Mouse (Mus musculus): ENCODE results near the gene Serpina3m. TPM values are rescaled to one million over a fixed set of nuclear protein-coding genes. Genes with fewer than 3 reads are reported as not detected.
"Not testable (repeated sequence)": the region's sequence is repeated elsewhere in the genome, so short reads cannot be mapped to it uniquely, and the experiment has no call there.

Gene Serpina3m
- total RNA-seq, 1 experiment = 5.5 TPM

DNA sequence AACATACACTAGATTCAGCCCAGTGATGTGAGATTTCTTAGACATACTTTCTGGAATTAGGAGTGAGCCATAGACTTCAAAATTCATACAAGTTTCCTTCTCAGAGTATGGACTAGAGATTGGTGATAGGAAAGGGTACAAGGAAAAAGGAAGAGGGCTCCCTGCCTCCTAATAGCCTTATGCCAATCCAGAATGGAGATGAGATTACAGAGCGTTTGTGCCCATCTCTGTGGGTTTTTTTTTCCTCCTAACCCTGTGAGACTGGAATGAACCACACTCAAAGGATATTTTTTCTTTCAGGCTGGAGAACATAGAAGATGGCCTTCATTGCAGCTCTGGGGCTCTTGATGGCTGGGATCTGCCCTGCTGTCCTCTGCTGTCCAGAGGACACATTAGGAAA is 24.0 kb upstream of the Serpina3m start, which contains the start of gene Serpina3j:
Gene Serpina3j (plus strand): TSS at position 301 of the 400 bp plus-strand sequence.
- no peak for TF ChIP-seq CHD2 (IDR thresholded peaks at IDR 0.05; ENCODE audit: low read depth, low read length)
- no peak for TF ChIP-seq HCFC1 (IDR thresholded peaks at IDR 0.05; ENCODE audit: borderline replicate concordance, insufficient read depth, low read length)
- TF ChIP-seq ZNF384 (IDR thresholded peaks at IDR 0.05; ENCODE audit: low read depth, low read length) = no peak
- TF ChIP-seq MAFK (IDR thresholded peaks at IDR 0.05; ENCODE audit: insufficient read depth, low read depth, low read length) = no peak
- TF ChIP-seq ZC3H11A (IDR thresholded peaks at IDR 0.05; ENCODE audit: borderline replicate concordance, low read depth, low read length) = no peak
- in situ Hi-C loops (cut with MboI; ENCODE audit: low sequenced_read_pairs in 2 of 2, unreplicated experiment in 2 of 2) = loop anchor here in 1 of 2 experiments (10.0 kb wide), 1 partner anchor 179 kb away; no protein-coding TSS in a partner anchor
- Histone ChIP-seq H3K36me3 (ENCODE audit: control insufficient read depth, insufficient read depth, low read length, poor library complexity, severe bottlenecking) (no peaks in the 10 kb centered on the region), H3K4me1 (ENCODE audit: control insufficient read depth in 2 of 2, insufficient read depth in 2 of 2, low read length in 2 of 2, poor library complexity in 1 of 2) (no peaks in the 10 kb centered on the region), H3K9me3 (ENCODE audit: control insufficient read depth, insufficient read depth, low read depth, low read length) (no peaks in the 10 kb centered on the region), H3K4me3 (ENCODE audit: insufficient read depth in 1 of 2, low read depth in 1 of 2, low read length in 2 of 2, poor library complexity in 1 of 2, severe bottlenecking in 1 of 2) (no peak within 1 kb of the TSS), H3K27ac (ENCODE audit: insufficient read depth, low read depth, low read length, poor library complexity, severe bottlenecking) (no peak within 1 kb of the TSS), H3K9ac (ENCODE audit: insufficient read depth, low read depth, low read length, poor library complexity, severe bottlenecking) (no peak within 1 kb of the TSS)
- no peak for DNase-seq (ENCODE audit: low read depth, low spot score)

DNA sequence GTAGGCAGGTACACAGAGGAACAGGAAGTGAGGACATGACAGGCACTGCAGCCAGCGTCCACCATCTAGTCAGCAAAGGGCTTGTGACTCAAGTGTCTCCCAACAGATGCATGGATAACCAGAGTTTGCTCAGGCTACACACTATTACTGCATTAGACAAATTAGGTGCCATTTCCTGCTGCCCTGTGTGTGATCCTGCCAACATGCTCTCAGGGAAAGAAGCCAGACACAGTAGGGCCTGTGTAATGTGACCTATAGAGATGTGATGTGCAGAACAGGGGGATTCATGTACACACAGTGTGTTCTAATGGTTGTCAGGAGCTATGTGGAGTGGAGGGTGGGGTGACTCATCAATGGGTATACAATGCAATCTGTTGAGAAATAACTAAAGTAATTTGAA is 15.8 kb upstream of the Serpina3m start:
- Histone ChIP-seq H3K9ac (ENCODE audit: insufficient read depth, low read depth, low read length, poor library complexity, severe bottlenecking) (no peak overlapping the region), H3K4me1 (ENCODE audit: control insufficient read depth in 2 of 2, insufficient read depth in 2 of 2, low read length in 2 of 2, poor library complexity in 1 of 2) (no peaks in the 10 kb centered on the region), H3K9me3 (ENCODE audit: control insufficient read depth, insufficient read depth, low read depth, low read length) (no peaks in the 10 kb centered on the region), H3K4me3 (ENCODE audit: insufficient read depth in 1 of 2, low read depth in 1 of 2, low read length in 2 of 2, poor library complexity in 1 of 2, severe bottlenecking in 1 of 2) (no peak overlapping the region), H3K36me3 (ENCODE audit: control insufficient read depth, insufficient read depth, low read length, poor library complexity, severe bottlenecking) (no peaks in the 10 kb centered on the region), H3K27ac (ENCODE audit: insufficient read depth, low read depth, low read length, poor library complexity, severe bottlenecking) (no peak overlapping the region)
- DNase-seq (ENCODE audit: low read depth, low spot score) = no peak
- in situ Hi-C loops (cut with MboI; ENCODE audit: low sequenced_read_pairs in 2 of 2, unreplicated experiment in 2 of 2) = no loop called here
- TF ChIP-seq CHD2 (IDR thresholded peaks at IDR 0.05; ENCODE audit: low read depth, low read length) (no peak), ZC3H11A (IDR thresholded peaks at IDR 0.05; ENCODE audit: borderline replicate concordance, low read depth, low read length) (no peak), HCFC1 (IDR thresholded peaks at IDR 0.05; ENCODE audit: borderline replicate concordance, insufficient read depth, low read length) (no peak), ZNF384 (IDR thresholded peaks at IDR 0.05; ENCODE audit: low read depth, low read length) (no peak), MAFK (IDR thresholded peaks at IDR 0.05; ENCODE audit: insufficient read depth, low read depth, low read length) (no peak)

- H3K9ac ChIP-seq (ENCODE audit: insufficient read depth, low read depth, low read length, poor library complexity, severe bottlenecking) = no peak overlapping the region
- H3K9me3 ChIP-seq (ENCODE audit: control insufficient read depth, insufficient read depth, low read depth, low read length) = no peaks in the 10 kb centered on the region
- no peaks in the 10 kb centered on the region for H3K36me3 ChIP-seq (ENCODE audit: control insufficient read depth, insufficient read depth, low read length, poor library complexity, severe bottlenecking)
- in situ Hi-C loops (cut with MboI; ENCODE audit: low sequenced_read_pairs in 2 of 2, unreplicated experiment in 2 of 2) = no loop called here
- no peaks in the 10 kb centered on the region for H3K4me1 ChIP-seq (ENCODE audit: control insufficient read depth in 2 of 2, insufficient read depth in 2 of 2, low read length in 2 of 2, poor library complexity in 1 of 2)
- DNase-seq (ENCODE audit: low read depth, low spot score) = no peak
- H3K4me3 ChIP-seq (ENCODE audit: insufficient read depth in 1 of 2, low read depth in 1 of 2, low read length in 2 of 2, poor library complexity in 1 of 2, severe bottlenecking in 1 of 2) = no peak overlapping the region
- H3K27ac ChIP-seq (ENCODE audit: insufficient read depth, low read depth, low read length, poor library complexity, severe bottlenecking) = no peak overlapping the region
- TF ChIP-seq CHD2 (IDR thresholded peaks at IDR 0.05; ENCODE audit: low read depth, low read length) (no peak), ZNF384 (IDR thresholded peaks at IDR 0.05; ENCODE audit: low read depth, low read length) (no peak), MAFK (IDR thresholded peaks at IDR 0.05; ENCODE audit: insufficient read depth, low read depth, low read length) (no peak), ZC3H11A (IDR thresholded peaks at IDR 0.05; ENCODE audit: borderline replicate concordance, low read depth, low read length) (no peak), HCFC1 (IDR thresholded peaks at IDR 0.05; ENCODE audit: borderline replicate concordance, insufficient read depth, low read length) (no peak)
Observed at GRCm38 (mm10) chr12:104331701-104332100, 6.6 kb upstream of the Serpina3m start.

DNA sequence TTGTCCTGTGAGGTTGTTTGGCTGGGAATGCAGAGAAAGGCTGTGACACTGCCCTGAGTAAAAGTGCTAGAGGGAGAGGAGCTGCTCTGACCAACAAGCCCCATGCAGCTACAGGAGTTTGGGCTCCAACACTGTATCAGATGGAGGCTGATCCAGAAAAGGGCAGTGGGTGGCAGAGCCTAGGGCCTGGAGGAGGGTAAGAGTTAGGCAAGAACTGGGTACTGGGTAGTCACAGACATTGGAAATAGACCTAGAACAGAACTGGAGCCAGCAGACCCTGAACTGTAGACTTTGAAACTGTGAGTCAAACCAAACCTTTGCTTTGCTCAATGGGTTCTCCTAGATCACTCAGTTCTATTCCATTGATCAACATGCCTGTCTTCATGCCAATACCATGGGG is 1.4 kb upstream of the Serpina3m start:
- H3K9me3 ChIP-seq (ENCODE audit: control insufficient read depth, insufficient read depth, low read depth, low read length); H3K4me3 ChIP-seq (ENCODE audit: insufficient read depth in 1 of 2, low read depth in 1 of 2, low read length in 2 of 2, poor library complexity in 1 of 2, severe bottlenecking in 1 of 2); H3K4me1 ChIP-seq (ENCODE audit: control insufficient read depth in 2 of 2, insufficient read depth in 2 of 2, low read length in 2 of 2, poor library complexity in 1 of 2); in situ Hi-C loops (cut with MboI; ENCODE audit: low sequenced_read_pairs in 2 of 2, unreplicated experiment in 2 of 2); DNase-seq (ENCODE audit: low read depth, low spot score); H3K27ac ChIP-seq (ENCODE audit: insufficient read depth, low read depth, low read length, poor library complexity, severe bottlenecking); H3K36me3 ChIP-seq (ENCODE audit: control insufficient read depth, insufficient read depth, low read length, poor library complexity, severe bottlenecking); H3K9ac ChIP-seq (ENCODE audit: insufficient read depth, low read depth, low read length, poor library complexity, severe bottlenecking): not testable (repeated sequence)

DNA sequence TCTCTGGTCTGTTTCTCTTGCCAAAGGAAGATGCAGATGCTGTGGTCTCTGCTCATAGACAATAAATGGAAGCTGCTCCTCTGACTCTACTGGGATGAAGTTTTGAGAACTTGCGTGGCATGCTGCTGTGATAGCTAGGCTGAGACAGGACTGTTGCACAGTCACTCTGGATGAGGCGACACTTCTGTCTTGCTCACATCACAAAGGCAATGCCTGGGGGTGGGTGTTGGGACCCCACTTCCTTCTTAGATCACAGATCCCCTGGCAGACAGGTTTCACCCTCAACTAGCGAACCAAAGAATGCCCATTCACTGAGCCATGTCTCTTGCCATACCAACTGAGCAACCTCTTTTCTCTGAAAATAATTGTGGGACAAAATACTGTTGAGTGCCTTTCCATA is 419 bp downstream of the Serpina3m start:
- Histone ChIP-seq H3K4me1 (ENCODE audit: control insufficient read depth in 2 of 2, insufficient read depth in 2 of 2, low read length in 2 of 2, poor library complexity in 1 of 2) (no peaks in the 10 kb centered on the region), H3K9me3 (ENCODE audit: control insufficient read depth, insufficient read depth, low read depth, low read length) (no peaks in the 10 kb centered on the region), H3K4me3 (ENCODE audit: insufficient read depth in 1 of 2, low read depth in 1 of 2, low read length in 2 of 2, poor library complexity in 1 of 2, severe bottlenecking in 1 of 2) (no peak overlapping the region), H3K27ac (ENCODE audit: insufficient read depth, low read depth, low read length, poor library complexity, severe bottlenecking) (no peak overlapping the region), H3K36me3 (ENCODE audit: control insufficient read depth, insufficient read depth, low read length, poor library complexity, severe bottlenecking) (no peaks in the 10 kb centered on the region), H3K9ac (ENCODE audit: insufficient read depth, low read depth, low read length, poor library complexity, severe bottlenecking) (no peak overlapping the region)
- in situ Hi-C loops (cut with MboI; ENCODE audit: low sequenced_read_pairs in 2 of 2, unreplicated experiment in 2 of 2) = no loop called here
- TF ChIP-seq CHD2 (IDR thresholded peaks at IDR 0.05; ENCODE audit: low read depth, low read length) (no peak), ZNF384 (IDR thresholded peaks at IDR 0.05; ENCODE audit: low read depth, low read length) (no peak), HCFC1 (IDR thresholded peaks at IDR 0.05; ENCODE audit: borderline replicate concordance, insufficient read depth, low read length) (no peak), ZC3H11A (IDR thresholded peaks at IDR 0.05; ENCODE audit: borderline replicate concordance, low read depth, low read length) (no peak), MAFK (IDR thresholded peaks at IDR 0.05; ENCODE audit: insufficient read depth, low read depth, low read length) (no peak)
- no peak for DNase-seq (ENCODE audit: low read depth, low spot score)

- H3K4me3 ChIP-seq (ENCODE audit: insufficient read depth in 1 of 2, low read depth in 1 of 2, low read length in 2 of 2, poor library complexity in 1 of 2, severe bottlenecking in 1 of 2); H3K4me1 ChIP-seq (ENCODE audit: control insufficient read depth in 2 of 2, insufficient read depth in 2 of 2, low read length in 2 of 2, poor library complexity in 1 of 2); H3K9ac ChIP-seq (ENCODE audit: insufficient read depth, low read depth, low read length, poor library complexity, severe bottlenecking); H3K27ac ChIP-seq (ENCODE audit: insufficient read depth, low read depth, low read length, poor library complexity, severe bottlenecking); H3K36me3 ChIP-seq (ENCODE audit: control insufficient read depth, insufficient read depth, low read length, poor library complexity, severe bottlenecking); H3K9me3 ChIP-seq (ENCODE audit: control insufficient read depth, insufficient read depth, low read depth, low read length); DNase-seq (ENCODE audit: low read depth, low spot score): not testable (repeated sequence)
- in situ Hi-C loops (cut with MboI; ENCODE audit: low sequenced_read_pairs in 2 of 2, unreplicated experiment in 2 of 2) = loop anchor here in 1 of 2 experiments (5.0 kb wide), 1 partner anchor 205 kb away; no protein-coding TSS in a partner anchor
Observed at GRCm38 (mm10) chr12:104342489-104342888, 4.2 kb downstream of the Serpina3m start.

All from ES-E14 (cell line).